Mouse (Mus musculus): ENCODE data around the gene Gab1.

DNA sequence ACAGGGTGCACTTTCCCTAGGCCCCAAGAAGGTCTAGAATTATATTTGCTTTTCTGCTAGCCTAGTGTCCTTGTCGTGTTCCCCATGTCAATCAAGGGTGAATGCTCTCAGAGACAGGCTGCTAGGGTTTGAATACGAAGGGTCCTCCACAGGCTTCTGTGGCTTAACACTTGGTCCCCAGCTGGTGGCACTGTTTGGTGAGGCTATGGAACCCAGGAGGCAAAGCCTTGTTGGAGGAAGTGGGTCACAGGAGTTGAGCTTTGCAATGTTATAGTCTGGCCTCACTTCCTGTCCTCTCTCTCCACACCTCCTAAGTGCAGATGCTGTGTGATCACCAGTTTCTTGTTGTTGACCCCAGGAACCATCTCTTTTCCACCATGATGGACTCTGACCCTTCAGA is 63.3 kb downstream of the Gab1 start:
- TF ChIP-seq POLR2A (IDR thresholded peaks at IDR 0.05; ENCODE audit: low read depth, low read length) (no peak), CTCF (IDR thresholded peaks at IDR 0.05; ENCODE audit: extremely low read depth, insufficient read length, insufficient replicate concordance, low read depth, low read length) (no peak)

Measured in small intestine, adult 2 months (tissue).